Mouse (Mus musculus) gastrocnemius, adult 2 months (tissue): Measurements from ENCODE around the gene Grin2c. TPM values are rescaled to one million over a fixed set of nuclear protein-coding genes. Genes with fewer than 3 reads are reported as not detected.
A peak's percentile ranks its signal among the peaks of the same experiment; 100 is the strongest.

Source experiments
- DNase-seq: peaks from one replicate; pipeline ENCODE4 v3.0.0; 2022
- H3K27ac ChIP-seq: fragments of 200-600 bp; 2 replicates; pipeline ENCODE4 v1.8.1; 2022; ENCODE audit warnings: mild to moderate bottlenecking
- H3K4me3 ChIP-seq: fragments of 200-600 bp; 2 replicates; pipeline ENCODE4 v1.8.1; 2022; ENCODE audit warnings: mild to moderate bottlenecking, moderate library complexity
- CTCF ChIP-seq: fragments of 200-600 bp; IDR thresholded peaks from 2 replicates; pipeline ENCODE4 v1.8.1; 2022; ENCODE audit warnings: antibody characterized with exemption, mild to moderate bottlenecking, moderate library complexity
- intact Hi-C: fragments of 180-260 bp; cut with DNase I; formaldehyde crosslinking; loops from one replicate; pipeline ENCODE4 v1.15.1; 2025
- total RNA-seq, 2 experiments: library from RNA; stranded (reverse); gene quantifications; 2 replicates each; pipeline ENCODE4 v1.2.3; 2021

The Grin2c gene
- total RNA-seq, 2 experiments from 2014 or later: 0.06 TPM; not detected in 1

DNA sequence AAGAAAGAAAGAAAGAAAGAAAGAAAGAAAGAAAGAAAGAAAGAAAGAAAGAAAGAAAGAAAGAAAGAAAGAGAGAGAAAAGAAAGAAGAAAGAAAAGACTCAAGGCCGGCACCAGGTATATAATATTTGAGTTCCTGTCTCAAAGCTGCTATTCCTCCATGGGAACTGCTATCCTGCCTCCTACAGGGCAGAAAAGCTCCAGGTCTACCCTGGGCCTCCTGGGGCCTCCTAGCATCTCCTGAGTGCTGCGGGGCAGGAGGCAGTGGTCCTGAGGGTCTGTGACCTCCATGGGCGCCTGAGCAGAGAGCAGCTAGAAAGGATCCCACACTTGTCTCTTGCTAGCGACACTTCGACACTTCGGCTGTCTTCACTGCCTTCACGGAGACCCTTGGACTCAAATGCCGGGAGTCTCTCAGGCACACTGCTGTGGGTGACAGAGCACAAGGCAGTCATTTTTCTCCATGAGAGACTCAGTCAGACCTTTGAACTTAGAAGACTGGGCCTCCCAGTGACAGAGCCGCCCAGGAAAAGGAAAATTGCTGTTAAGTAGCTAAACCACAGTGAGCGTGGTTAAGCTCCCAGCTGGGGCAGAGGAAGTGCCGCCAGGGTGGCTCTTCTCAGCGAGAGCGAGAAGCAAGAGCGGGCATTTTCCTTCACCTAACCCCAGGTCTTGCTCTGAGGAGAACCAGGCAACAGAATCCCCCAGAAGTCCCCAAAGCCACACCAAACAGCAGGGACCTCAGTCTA lies 35.7 kb downstream of the Grin2c start:
- intact Hi-C loops: no loop called here
- H3K27ac ChIP-seq: peak overlapping the region; percentile 43; the same call in 1 of the 2 replicates
- no peak for TF ChIP-seq CTCF
- H3K4me3 ChIP-seq: no peak overlapping the region
- no peak for DNase-seq

- TF ChIP-seq CTCF: no peak
- DNase-seq: peak; percentile 77
- peak overlapping the region; percentile 19 for H3K4me3 ChIP-seq
- peak overlapping the region; percentile 82 for H3K27ac ChIP-seq
- intact Hi-C loops: no loop called here
These were observed 37.8 kb downstream of the Grin2c start for GRCm38 (mm10) chr11:115229021-115229930.

- TF ChIP-seq CTCF: no peak
- intact Hi-C loops: no loop called here
- H3K27ac ChIP-seq: peak overlapping the region; percentile 82
- DNase-seq: peak; percentile 80
- H3K4me3 ChIP-seq: peak overlapping the region; percentile 36
These were observed 38.6 kb downstream of the Grin2c start for GRCm38 (mm10) chr11:115228430-115228829.

DNA sequence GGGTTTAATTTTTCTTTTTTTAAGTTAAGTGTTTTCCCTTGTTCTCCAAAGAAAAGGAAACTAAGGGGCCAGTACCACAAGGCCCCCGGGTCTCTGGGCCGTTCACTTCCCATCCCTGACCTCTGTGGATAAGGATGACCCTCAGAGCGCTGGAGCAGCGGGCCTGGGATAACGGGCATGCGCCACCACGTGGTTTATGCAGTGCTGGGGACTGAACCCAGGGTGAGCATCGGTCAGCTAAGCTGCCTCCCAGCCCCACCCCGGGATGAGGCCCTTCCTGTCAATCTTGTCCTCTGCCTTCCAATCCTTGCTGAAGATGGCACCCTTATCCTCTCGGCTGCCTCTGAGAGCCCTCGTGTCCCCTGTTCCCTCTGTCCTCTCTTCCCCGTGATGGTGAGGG lies 39.4 kb downstream of the Grin2c start:
- DNase-seq: no peak
- intact Hi-C loops: no loop called here
- no peak for TF ChIP-seq CTCF
- H3K4me3 ChIP-seq: peak overlapping the region; percentile 36
- H3K27ac ChIP-seq: peak overlapping the region; percentile 82

GRCm38 (mm10) chr11:115226811-115227491 lies 40.1 kb downstream of the Grin2c start:
- DNase-seq: peak; percentile 56
- TF ChIP-seq CTCF: no peak
- Histone ChIP-seq H3K4me3 (0 out of 2 replicates have a peak overlapping the region, but pooled peaks have one; percentile 7), H3K27ac (peak overlapping the region; percentile 62; the same call in 1 of the 2 replicates)
- intact Hi-C loops: no loop called here

- Histone ChIP-seq H3K4me3 (no peak overlapping the region), H3K27ac (peak overlapping the region; percentile 43; the same call in 1 of the 2 replicates)
- TF ChIP-seq CTCF: no peak
- DNase-seq: no peak
- intact Hi-C loops: no loop called here
These were observed 41.7 kb downstream of the Grin2c start for GRCm38 (mm10) chr11:115225301-115225700.

DNA sequence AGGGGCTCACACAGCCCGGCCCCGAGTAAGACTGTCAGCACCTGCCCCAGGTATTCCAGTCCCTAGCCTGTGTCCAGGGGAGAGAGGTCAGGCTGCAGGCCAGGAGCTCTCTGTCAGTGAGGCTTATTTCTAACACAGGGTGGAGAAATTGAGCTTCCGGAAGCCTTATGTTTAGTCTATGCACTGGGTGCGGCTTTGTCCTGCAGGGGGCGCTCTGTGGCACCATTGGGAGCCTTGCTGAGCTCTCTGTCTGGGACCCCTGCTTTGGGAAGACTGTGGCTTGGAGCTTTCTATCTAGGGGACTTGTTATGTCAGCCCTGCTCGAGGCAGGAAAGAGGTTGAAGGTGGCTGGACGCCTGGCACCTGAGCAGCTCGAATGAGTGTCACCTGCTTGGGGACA lies 42.2 kb downstream of the Grin2c start:
- Histone ChIP-seq H3K4me3 (no peak overlapping the region), H3K27ac (peak overlapping the region; percentile 43; the same call in 1 of the 2 replicates)
- DNase-seq: peak; percentile 77
- intact Hi-C loops: no loop called here
- peak; percentile 70 for TF ChIP-seq CTCF

DNA sequence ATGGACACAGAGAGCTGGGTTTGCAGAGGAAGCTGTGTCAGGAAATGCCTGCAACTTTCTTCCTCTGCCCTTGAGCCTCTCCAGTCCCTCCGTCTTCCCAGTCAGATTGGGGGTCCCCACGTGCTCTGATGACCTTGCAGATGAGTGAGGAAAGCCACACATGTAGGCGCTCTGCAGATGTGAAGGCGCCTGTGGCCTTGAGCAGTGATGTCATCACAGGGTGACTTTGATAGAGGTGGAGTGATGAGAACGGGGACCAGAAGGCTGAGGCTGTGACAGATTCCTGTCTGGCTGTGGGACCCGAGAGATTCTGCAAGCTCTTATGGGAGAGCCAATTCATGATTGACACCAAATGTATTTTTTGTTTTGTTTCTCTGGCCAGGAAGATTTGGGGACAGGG lies 43.2 kb downstream of the Grin2c start:
- H3K27ac ChIP-seq: no peak overlapping the region
- TF ChIP-seq CTCF: no peak
- DNase-seq: no peak
- H3K4me3 ChIP-seq: no peak overlapping the region
- intact Hi-C loops: no loop called here

GRCm38 (mm10) chr11:115223451-115223850 lies 43.6 kb downstream of the Grin2c start:
- no peak for TF ChIP-seq CTCF
- no peak for DNase-seq
- Histone ChIP-seq H3K4me3 (no peak overlapping the region), H3K27ac (no peak overlapping the region)
- intact Hi-C loops: no loop called here

- no peak for TF ChIP-seq CTCF
- Histone ChIP-seq H3K4me3 (no peak overlapping the region), H3K27ac (no peak overlapping the region; the same call in 1 of the 2 replicates)
- intact Hi-C loops: no loop called here
- no peak for DNase-seq
These were observed 44.5 kb downstream of the Grin2c start for GRCm38 (mm10) chr11:115222570-115222969.

DNA sequence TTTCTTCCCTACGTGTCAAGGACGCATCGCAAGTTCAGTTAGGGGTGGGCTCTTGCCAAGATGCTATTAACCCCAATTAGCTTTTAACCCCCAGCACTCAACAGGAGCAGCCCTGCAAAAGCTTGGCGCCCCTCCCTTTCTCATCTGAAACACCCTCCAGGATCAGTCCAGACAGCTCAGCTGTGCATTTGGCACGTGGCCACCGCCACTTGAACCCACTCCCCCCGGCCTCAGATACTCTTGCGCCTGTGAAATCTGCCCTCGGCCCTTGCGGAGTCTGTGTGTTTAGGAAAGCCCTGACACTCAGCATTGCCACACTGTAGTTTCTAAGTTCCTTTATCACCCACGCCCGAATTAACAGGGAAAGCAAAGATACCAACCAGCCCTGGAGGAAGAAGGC lies 45.0 kb downstream of the Grin2c start:
- peak; percentile 64 for DNase-seq
- no peak overlapping the region for H3K4me3 ChIP-seq
- peak overlapping the region; percentile 21; the same call in 1 of the 2 replicates for H3K27ac ChIP-seq
- no peak for TF ChIP-seq CTCF
- intact Hi-C loops: no loop called here

GRCm38 (mm10) chr11:115219685-115220084 lies 47.4 kb downstream of the Grin2c start:
- Histone ChIP-seq H3K4me3 (no peak overlapping the region), H3K27ac (peak overlapping the region; percentile 88)
- intact Hi-C loops: no loop called here
- no peak for DNase-seq
- no peak for TF ChIP-seq CTCF

GRCm38 (mm10) chr11:115219263-115219662 lies 47.8 kb downstream of the Grin2c start:
- H3K4me3 ChIP-seq: 0 out of 2 replicates have a peak overlapping the region, but pooled peaks have one; percentile 9
- intact Hi-C loops: no loop called here
- H3K27ac ChIP-seq: peak overlapping the region; percentile 88
- DNase-seq: peak; percentile 82
- no peak for TF ChIP-seq CTCF
